Mouse (Mus musculus): ENCODE data around the gene Ptpre.

GRCm38 (mm10) chr7:135576329-135576728, 39.0 kb downstream of the Ptpre start:
- TF ChIP-seq CTCF (IDR thresholded peaks at IDR 0.05; ENCODE audit: borderline replicate concordance, insufficient read depth, low read depth, low read length): no peak
- TF ChIP-seq POLR2A (IDR thresholded peaks at IDR 0.05; ENCODE audit: borderline replicate concordance, insufficient read depth, low read length): no peak
